In the genomic region with DNA sequence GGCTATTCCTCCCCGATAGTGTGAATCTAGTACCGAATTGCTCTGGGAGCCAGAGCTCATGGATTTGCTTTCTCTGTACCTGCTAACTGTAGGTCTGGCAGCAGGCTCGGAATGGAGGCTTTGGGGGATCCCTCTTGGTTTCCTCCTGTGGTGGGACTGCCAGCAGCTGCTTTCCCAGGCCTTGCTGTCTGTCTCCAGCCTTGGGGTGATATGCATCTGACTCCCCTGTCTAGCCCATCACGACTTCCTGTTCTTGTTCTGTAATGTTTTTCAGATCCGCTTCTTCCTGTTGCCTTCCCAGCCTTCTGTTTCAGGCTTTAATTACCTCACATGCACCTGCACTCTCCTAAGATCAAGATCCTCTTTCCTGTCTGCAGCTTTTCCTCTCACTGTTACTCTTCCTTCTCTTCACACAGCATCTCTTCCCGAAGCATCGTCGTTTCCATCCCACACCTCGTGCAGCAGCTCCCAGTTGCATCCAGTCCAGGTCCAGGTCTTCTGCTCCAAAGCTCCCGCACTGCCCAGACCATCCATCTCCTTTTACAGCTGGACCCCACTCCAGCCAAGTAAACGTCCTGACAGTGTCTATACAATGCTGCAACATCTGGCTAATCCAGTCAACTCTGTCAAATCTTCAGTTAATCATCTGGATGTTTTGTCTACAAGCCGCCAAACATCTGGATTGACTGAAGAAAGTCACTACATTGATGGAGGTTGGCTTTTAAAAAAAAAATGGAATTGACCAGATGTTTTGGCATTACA, we compare ENCODE assay signal across 23 mouse cellular contexts.
DNase-seq lines count a peak whose midpoint lies in the region; ATAC-seq and TF ChIP-seq lines count a peak whose summit lies in the region.
"Had no signal": no experiment of that assay in that cellular context is flagged by ENCODE, and none has a peak within 500 bp of the region (broad histone marks: within the 10 kb centered on the region; RNA-seq: fewer than 3 reads in every experiment).

No protein-coding gene starts in this region.

- TF ChIP-seq CTCF in thymus, adult 2 months (IDR thresholded peaks at IDR 0.05; ENCODE audit: borderline replicate concordance, control insufficient read depth, extremely low read depth, insufficient read depth, low read length, poor library complexity), result no peak

- no peaks in the 10 kb centered on the region for H3K27me3 ChIP-seq in thymus, adult 2 months (ENCODE audit: control insufficient read depth, insufficient read depth, low read length)
- H3K27me3 ChIP-seq: embryonic facial prominence, embryonic 12.5 days; heart, embryonic 13.5 days; megakaryocyte, embryonic 14.5 days had no signal

- TF ChIP-seq POLR2A in thymus, adult 2 months (IDR thresholded peaks at IDR 0.05; ENCODE audit: control insufficient read depth, extremely low read depth, insufficient read depth, low read length, poor library complexity), result no peak

- ATAC-seq in common myeloid progenitor, adult 5-6 weeks (replicated peaks; ENCODE audit: low read depth, poor library complexity, severe bottlenecking), result peak; percentile 84
- peak; percentile 57 for ATAC-seq in inflammation-experienced regulatory T-cells, adult 6 months
- ATAC-seq: hindbrain, embryonic 16.5 days; lung, postnatal 0 days; midbrain, embryonic 16.5 days had no signal

- H3K4me1 ChIP-seq in thymus, adult 2 months (replicated peaks; ENCODE audit: control insufficient read depth, insufficient read depth, low read length), result peaks cover 12% of the 10 kb centered on the region

- H3K27ac ChIP-seq in thymus, adult 2 months (ENCODE audit: control insufficient read depth, insufficient read depth, low read length), result peak overlapping the region; percentile 27
- H3K27ac ChIP-seq: embryonic facial prominence, embryonic 12.5 days; heart, embryonic 13.5 days; liver, embryonic 14.5 days had no signal

- no peak overlapping the region for H3K4me3 ChIP-seq in thymus, adult 2 months (ENCODE audit: control insufficient read depth, insufficient read depth, low read length)
- H3K4me3 ChIP-seq: embryonic facial prominence, embryonic 12.5 days; heart, embryonic 13.5 days; megakaryocyte, embryonic 14.5 days had no signal

- H3K36me3 ChIP-seq in thymus, adult 2 months (ENCODE audit: control insufficient read depth, insufficient read depth, low read length), result no peaks in the 10 kb centered on the region
- H3K36me3 ChIP-seq: heart, embryonic 13.5 days had no signal

- WGBS in thymus, adult 2 months, result 31% methylated on average over 12 of the region's 12 CpGs

- DNase-seq in thymus, adult 2 months, result peak; percentile 10
- DNase-seq in thymus, postnatal 4 days, result no peak
- peak; percentile 19 for DNase-seq in thymus, postnatal 25 days
- DNase-seq in adrenal gland, adult (ENCODE audit: inconsistent age in 2 of 2, low spot score in 1 of 2), result no peak
- no peak for DNase-seq in ovary, adult 18-20 months (ENCODE audit: low spot score)
- DNase-seq: adrenal gland, adult 8-10 months; cerebellum, adult 11-12 months; cerebellum, postnatal 36 days; gastrocnemius, postnatal 25 days; heart, postnatal 36 days; kidney, adult 8-10 months; kidney, postnatal 36 days; layer of hippocampus, postnatal 36 days; spleen, adult 18-20 months had no signal

Comparison
In these comparisons a context has a peak if more than half of its experiments do, and no peak if none do; other contexts are left out.
1. DNase-seq: peak in thymus, adult 2 months (single experiment) and thymus, postnatal 25 days (single experiment); none in thymus, postnatal 4 days (single experiment), adrenal gland, adult (0 of 2) and ovary, adult 18-20 months (single experiment).